Mouse (Mus musculus) macrophage (primary cell): ENCODE results near the gene Ucn2. TPM values are rescaled to one million over a fixed set of nuclear protein-coding genes. Genes with fewer than 3 reads are reported as not detected.

Experiments
- H3K27ac ChIP-seq: fragments of 350-480 bp; formaldehyde crosslinking; 2 replicates; pipeline ENCODE4 v1.9.0; 2021
- H3K36me3 ChIP-seq: fragments of 350-480 bp; formaldehyde crosslinking; 2 replicates; pipeline ENCODE4 v1.9.0; 2021; ENCODE audit errors: inconsistent target
- H3K4me3 ChIP-seq: fragments of 350-480 bp; formaldehyde crosslinking; 2 replicates; pipeline ENCODE4 v1.9.0; 2021; ENCODE audit errors: inconsistent target
- H3K79me2 ChIP-seq: fragments of 350-480 bp; formaldehyde crosslinking; 2 replicates; pipeline ENCODE4 v1.9.0; 2021; ENCODE audit errors: inconsistent target
- WGBS: methylation state at CpG from one replicate; pipeline ENCODE4 v1.1.7; 2026; ENCODE audit warnings: inconsistent platforms; ENCODE audit not compliant: missing documents; 5-methylcytosine and 5-hydroxymethylcytosine counted together
- polyA plus RNA-seq: library from polyadenylated mRNA; stranded (reverse); fragments of 250-400 nt; gene quantifications from 3 replicates; pipeline ENCODE4 v1.2.4, GENCODE M21; 2018; ENCODE audit warnings: inconsistent platforms

The Ucn2 gene
- polyA plus RNA-seq, 1 experiment from 2014 or later = not detected

DNA sequence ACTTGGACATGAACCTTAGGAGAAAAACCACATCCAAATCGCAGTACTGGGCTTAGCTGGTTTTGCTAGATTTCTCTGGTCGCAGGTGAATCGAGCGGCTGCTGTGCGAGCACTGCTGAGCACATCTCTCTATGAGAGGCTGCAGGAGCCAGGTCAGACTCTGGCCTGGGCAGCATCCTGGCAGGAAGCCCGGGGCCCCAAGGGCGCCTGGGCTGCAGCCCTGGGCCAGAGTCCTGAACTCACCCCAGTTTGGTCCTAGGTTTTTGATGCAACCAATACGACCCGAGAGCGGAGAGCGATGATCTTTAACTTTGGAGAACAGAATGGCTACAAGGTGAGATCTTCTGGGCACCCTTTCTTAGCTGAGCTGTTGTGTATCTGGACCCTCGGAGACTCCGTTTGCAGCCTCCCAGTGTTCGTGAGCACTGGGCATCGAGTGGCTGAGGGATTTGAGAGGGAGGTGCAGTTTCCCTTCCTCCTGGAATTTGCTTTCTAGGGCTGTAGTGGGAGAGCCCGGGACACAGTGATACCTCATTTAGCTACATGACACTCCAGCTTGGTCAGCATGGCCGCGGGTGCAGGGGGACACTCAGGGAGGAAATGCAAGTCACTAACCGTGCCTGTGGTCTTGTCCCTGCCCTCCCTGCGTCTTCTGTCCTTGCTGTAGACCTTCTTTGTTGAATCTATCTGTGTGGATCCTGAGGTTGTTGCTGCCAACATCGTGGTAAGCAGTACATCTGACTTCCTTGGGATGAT, 21.4 kb downstream of the Ucn2 start:
- Histone ChIP-seq H3K36me3 (peaks cover 51% of the 10 kb centered on the region), H3K27ac (no peak overlapping the region), H3K79me2 (no peaks in the 10 kb centered on the region), H3K4me3 (no peak overlapping the region)
- WGBS = 88% methylated on average over 21 of the region's 21 CpGs

DNA sequence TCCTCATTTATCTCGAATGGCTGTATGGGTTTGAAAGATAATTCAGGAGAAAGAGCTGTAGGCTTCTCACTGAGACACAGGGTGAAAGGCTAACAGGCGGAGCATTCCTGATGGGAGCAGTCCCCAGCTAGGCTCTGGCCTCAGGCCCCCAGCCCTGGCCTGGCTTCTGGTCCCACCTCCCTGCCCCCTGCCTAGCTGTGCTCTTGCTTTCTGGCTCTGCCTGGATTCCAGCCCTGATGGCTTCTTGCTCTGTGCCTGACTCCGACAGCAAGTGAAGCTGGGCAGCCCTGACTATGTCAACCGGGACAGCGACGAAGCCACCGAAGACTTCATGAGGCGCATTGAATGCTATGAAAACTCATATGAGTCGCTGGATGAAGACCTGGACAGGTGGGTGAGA, 22.3 kb downstream of the Ucn2 start:
- Histone ChIP-seq H3K4me3 (no peak overlapping the region), H3K36me3 (peaks cover 45% of the 10 kb centered on the region; the same call in 1 of the 2 replicates), H3K27ac (no peak overlapping the region), H3K79me2 (no peaks in the 10 kb centered on the region)
- 96% methylated on average over 9 of the region's 9 CpGs for WGBS

DNA sequence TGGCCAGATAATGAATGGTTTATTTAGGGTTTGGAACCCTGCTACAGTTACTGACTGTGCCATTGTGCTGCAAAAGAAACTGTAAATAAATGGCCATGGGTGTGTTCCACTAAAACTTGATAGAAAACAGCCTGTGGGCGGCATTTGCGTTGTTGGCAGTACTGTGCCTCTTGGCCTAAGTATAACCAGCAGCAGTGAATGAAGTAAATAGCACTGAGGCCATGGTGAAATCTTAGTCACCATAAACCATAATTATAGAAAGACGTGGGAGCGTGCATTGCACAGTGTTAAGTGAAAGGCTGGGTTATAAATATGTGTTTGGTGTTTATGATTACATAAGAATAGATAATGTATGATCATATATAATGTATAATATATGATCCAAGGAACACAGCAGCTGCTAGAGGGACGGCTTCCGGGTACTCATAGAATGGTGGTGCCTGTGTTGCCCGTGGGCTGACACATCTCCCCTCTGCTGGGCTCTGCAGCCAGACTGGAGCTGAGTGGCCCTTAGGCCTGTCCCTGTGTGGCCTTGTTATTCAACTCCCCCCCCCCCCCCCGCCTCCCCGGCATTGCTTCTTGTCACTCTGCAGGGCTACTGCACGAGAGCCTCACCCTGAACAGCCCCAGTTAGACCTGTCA, 23.3 kb downstream of the Ucn2 start:
- Histone ChIP-seq H3K27ac (0 out of 2 replicates have a peak overlapping the region, but pooled peaks have one; percentile 5), H3K79me2 (no peaks in the 10 kb centered on the region), H3K4me3 (no peak overlapping the region), H3K36me3 (peaks cover 52% of the 10 kb centered on the region; the same call in 1 of the 2 replicates)
- 68% methylated on average over 7 of the region's 10 CpGs for WGBS

DNA sequence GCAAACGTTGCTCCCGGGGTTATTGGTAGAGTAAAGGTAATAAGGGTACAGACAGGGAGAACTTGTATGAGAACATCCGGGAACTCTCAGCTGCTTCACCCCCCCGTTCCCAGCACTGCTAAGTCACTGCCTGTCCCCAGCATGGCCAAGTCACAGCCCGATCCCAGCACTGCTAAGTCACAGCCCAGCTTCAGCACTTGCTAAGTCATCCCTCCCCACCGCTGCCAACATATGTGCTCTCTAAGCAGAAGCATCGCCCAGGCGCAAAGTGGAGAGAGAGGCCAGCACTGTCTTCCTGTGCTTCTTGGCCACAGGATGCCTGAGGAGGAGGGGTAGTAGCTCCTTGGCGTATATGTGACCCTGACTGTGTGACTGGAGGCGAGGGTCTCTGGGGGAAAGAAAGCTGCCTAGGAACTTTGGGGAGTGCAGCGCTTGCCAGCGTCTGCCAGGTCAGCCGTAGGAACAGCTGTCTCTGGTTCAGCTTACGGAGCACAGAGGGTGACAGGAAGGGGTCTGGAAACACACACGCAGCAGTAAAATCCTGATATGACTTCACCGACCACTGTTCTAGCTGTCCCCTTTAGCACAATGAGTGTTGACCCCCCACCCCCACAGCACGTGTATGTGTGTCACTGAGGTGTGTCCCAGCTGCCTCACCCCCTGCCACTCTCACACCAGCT, 24.0 kb downstream of the Ucn2 start:
- H3K36me3 ChIP-seq = peaks cover 52% of the 10 kb centered on the region; the same call in 1 of the 2 replicates
- 26% methylated on average over 17 of the region's 17 CpGs for WGBS
- H3K27ac ChIP-seq = 0 out of 2 replicates have a peak overlapping the region, but pooled peaks have one; percentile 10
- no peaks in the 10 kb centered on the region for H3K79me2 ChIP-seq
- H3K4me3 ChIP-seq = no peak overlapping the region

DNA sequence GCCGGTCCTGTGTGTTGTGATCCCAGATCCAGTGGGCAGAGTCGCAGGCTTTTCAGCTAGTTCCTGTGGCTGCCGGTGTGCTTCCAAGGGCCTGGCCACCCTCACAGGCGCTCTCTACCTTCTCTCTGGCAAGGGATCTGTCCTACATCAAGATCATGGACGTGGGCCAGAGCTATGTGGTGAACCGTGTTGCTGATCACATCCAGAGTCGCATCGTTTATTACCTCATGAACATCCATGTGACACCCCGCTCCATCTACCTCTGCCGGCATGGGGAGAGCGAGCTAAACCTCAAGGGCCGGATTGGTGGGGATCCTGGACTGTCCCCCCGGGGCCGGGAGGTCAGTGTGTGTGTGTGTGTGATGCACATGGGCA, 24.5 kb downstream of the Ucn2 start:
- Histone ChIP-seq H3K36me3 (peaks cover 47% of the 10 kb centered on the region; the same call in 1 of the 2 replicates), H3K27ac (no peak overlapping the region), H3K4me3 (no peak overlapping the region), H3K79me2 (no peaks in the 10 kb centered on the region)
- 67% methylated on average over 14 of the region's 14 CpGs for WGBS

DNA sequence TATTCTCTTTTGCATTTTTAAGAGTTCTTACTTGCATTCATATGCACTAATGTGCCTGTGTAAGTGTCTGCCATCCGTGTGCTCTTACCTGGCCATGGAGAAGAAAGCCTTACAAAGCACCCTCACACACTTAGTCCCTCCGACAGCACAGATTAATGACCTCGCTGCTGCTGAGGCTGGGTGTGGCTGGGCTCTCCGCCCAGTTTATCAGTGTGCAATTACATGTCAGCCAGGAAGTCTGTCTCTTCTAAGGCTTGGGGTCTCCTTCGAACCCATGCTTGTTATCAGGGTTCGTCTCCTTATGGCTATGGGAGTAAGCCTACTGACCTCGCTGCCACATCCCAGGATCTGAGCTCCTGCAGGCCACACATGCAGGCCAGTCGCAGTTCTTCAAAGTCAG, 29.6 kb downstream of the Ucn2 start:
- Histone ChIP-seq H3K4me3 (no peak overlapping the region), H3K36me3 (peaks cover 17% of the 10 kb centered on the region; the same call in 1 of the 2 replicates), H3K79me2 (peaks cover 7% of the 10 kb centered on the region; the same call in 1 of the 2 replicates), H3K27ac (no peak overlapping the region)
- 92% methylated on average over 8 of the region's 8 CpGs for WGBS

DNA sequence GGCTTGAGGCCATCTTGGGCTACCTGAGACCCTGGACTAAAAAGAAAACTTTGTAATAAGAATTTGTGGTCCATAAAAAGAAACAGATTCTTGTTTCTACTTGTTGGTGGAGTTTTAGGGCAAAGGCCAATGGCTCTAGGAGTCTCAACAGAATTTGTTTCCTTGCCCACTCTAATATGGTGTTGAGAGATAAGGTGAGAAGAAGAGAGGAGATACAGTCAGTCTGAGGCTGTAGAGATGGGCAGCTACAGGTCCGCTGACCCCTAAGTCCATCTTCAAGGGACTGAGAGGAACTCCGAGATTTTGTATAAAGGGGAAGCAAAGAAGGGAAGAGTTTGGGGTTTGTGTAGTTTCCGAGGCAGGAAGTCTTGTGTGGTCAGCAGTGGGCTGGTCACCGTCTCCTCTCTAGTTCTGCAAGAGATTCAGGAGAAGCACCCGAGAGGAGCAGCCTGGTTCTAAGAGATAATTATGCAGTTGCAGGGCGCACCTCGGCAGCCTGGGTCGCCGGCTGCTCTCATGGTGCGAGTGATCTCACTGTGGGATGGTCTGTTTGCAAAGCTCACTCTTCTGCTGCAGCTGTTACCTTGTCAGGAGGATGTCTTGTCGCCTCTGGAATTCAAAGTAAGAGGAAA, 31.3 kb downstream of the Ucn2 start:
- WGBS = 20% methylated on average over 11 of the region's 11 CpGs
- peaks cover 7% of the 10 kb centered on the region; the same call in 1 of the 2 replicates for H3K79me2 ChIP-seq
- H3K4me3 ChIP-seq = no peak overlapping the region; the same call in 1 of the 2 replicates
- peaks cover 8% of the 10 kb centered on the region; the same call in 1 of the 2 replicates for H3K36me3 ChIP-seq
- peak overlapping the region; percentile 65 for H3K27ac ChIP-seq

DNA sequence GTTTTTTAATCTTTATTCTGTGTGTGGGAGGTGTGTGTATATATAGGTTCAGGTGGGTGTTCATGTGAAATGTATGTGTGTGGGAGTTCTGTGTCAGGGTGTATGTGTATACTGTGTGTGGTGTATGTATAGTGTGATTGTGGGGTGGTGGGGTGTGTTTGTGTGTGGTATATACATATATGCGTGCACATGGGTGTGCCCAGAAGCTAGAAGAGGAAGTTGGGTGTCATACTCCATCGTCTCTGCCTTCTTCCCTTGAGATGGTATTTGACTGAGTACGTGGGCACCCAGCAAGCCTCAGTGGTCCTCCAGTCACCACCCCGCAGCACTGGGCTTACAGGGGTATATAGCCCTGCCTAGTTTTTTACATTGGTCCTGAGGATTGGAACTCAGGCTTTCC, 35.6 kb downstream of the Ucn2 start:
- H3K36me3 ChIP-seq = peaks cover 14% of the 10 kb centered on the region; the same call in 1 of the 2 replicates
- peak overlapping the region; percentile 88 for H3K27ac ChIP-seq
- peaks cover 7% of the 10 kb centered on the region; the same call in 1 of the 2 replicates for H3K79me2 ChIP-seq
- no peak overlapping the region for H3K4me3 ChIP-seq
- 27% methylated on average over 4 of the region's 4 CpGs for WGBS

DNA sequence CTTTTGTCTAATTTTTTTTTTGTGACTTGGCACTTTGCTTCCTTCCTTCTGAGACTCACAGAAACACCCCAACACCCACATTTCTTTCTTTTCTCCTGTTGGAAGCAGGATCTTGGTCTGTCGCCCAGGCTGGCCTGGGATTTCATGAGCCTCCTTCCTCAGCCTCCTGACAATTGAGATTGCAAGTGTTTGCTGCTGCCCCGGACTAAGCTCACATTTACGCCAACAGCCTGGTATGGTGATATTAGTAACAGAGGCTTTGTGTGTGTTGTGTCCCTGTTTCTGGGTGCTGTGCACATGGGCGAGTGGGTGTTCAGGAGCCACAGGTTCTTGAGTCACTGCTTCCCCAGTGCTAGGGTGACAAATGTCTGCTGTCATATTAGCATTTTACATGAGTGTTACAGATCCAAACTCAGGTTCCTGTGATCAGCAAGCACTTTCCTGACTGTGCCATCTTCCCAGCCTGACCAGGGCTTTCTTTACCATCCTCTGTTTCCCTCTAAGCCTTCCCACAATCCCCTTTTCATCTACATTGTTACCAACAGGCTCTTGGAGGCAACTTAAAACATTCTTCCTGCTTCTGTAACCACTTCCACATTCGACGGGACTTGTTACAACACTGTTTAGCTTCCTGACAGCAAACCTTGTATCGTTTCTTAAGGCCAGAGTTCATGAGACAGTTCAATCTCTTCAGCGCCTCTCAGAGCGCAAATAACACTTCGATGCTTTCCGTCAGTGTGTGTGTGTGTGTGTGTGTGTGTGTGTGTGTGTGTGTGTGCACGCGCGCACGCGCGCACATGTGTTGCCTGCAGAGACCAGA, 37.3 kb downstream of the Ucn2 start:
- no peak overlapping the region for H3K4me3 ChIP-seq
- H3K79me2 ChIP-seq = peaks cover 4% of the 10 kb centered on the region; the same call in 1 of the 2 replicates
- H3K27ac ChIP-seq = peak overlapping the region; percentile 88
- 42% methylated on average over 13 of the region's 17 CpGs for WGBS
- H3K36me3 ChIP-seq = peaks cover 25% of the 10 kb centered on the region; the same call in 1 of the 2 replicates

DNA sequence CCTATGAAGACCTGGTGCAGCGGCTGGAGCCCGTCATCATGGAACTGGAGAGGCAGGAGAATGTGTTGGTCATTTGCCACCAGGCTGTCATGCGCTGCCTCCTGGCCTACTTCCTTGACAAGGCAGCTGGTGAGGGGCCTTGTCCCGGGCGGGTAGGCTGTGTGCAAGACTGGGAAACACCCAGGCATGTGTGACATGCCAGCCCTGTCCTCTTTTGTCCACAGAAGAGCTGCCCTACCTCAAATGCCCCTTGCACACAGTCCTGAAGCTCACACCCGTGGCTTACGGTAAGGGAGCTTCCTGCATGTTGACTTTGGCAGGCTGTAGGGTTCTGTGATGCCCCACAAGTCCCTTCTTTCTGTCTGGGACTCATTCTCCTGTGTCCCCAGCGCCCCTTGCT, 41.7 kb downstream of the Ucn2 start:
- H3K36me3 ChIP-seq = peaks cover 53% of the 10 kb centered on the region; the same call in 1 of the 2 replicates
- no peaks in the 10 kb centered on the region for H3K79me2 ChIP-seq
- H3K4me3 ChIP-seq = no peak overlapping the region
- WGBS = 80% methylated on average over 8 of the region's 8 CpGs
- H3K27ac ChIP-seq = no peak overlapping the region

DNA sequence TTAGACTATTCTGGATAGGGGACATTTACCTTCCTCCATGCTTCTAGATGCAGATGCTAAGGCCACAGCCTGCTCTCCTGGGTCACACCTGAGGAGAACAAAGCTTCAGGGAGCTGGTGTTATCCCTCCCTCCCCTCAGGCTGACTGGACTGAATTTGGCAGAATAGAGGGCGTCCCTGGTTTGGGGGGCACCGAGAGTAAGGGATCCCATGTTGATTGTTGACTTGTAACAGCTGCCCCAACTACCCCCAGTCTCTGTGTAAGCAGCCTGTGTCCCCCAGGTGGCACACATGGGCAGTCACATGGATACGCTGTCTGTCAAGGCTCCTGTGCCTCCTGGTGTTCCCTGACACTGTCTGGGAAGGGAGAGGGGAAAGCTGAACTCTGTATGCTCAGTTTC, 42.6 kb downstream of the Ucn2 start:
- no peak overlapping the region for H3K27ac ChIP-seq
- H3K79me2 ChIP-seq = no peaks in the 10 kb centered on the region
- peaks cover 53% of the 10 kb centered on the region; the same call in 1 of the 2 replicates for H3K36me3 ChIP-seq
- H3K4me3 ChIP-seq = no peak overlapping the region
- WGBS = 96% methylated on average over 3 of the region's 3 CpGs

DNA sequence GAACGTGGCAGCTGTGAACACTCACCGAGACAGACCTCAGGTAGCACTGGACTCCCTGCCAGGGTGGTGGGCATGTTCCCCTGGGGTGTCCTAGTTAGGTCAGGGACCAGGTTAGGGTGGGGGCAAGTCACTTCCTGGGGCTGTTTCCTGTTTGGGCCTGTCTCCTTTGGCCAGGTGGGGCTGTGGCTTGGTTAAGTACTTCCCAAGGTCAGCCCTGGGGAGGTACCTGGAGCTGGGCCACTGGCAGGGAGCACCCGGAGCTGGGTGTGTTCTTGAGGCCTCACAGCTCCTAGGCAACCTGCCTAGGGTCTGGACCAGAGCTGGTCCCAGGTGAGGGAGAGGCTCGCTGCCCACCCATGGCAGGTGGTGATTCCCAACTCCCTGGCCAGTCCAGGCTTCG, 43.1 kb downstream of the Ucn2 start:
- Histone ChIP-seq H3K36me3 (peaks cover 53% of the 10 kb centered on the region; the same call in 1 of the 2 replicates), H3K4me3 (no peak overlapping the region), H3K79me2 (no peaks in the 10 kb centered on the region), H3K27ac (no peak overlapping the region)
- 67% methylated on average over 5 of the region's 5 CpGs for WGBS

DNA sequence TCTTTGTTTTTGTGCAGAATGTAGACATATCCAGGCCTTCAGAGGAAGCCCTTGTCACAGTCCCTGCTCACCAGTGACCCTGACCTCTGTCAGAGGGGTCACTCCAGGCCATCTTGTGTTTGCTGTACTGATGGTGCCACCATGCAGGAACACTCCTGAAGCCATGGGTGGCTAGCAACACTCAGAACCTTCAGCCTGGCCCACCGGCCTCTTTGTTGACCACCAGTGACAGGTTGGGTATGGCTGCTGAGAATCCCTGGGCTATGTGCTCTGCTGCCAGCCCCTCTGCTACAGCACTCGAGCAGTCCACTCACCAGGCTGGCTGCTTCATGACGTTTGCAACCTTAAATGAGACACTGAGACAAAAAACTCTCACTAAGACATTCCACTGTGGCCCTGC, 44.5 kb downstream of the Ucn2 start:
- 94% methylated on average over 3 of the region's 3 CpGs for WGBS
- H3K79me2 ChIP-seq = no peaks in the 10 kb centered on the region
- H3K27ac ChIP-seq = no peak overlapping the region
- H3K36me3 ChIP-seq = peaks cover 48% of the 10 kb centered on the region; the same call in 1 of the 2 replicates
- H3K4me3 ChIP-seq = no peak overlapping the region
